Mouse (Mus musculus) CD4-positive, CD25-positive, alpha-beta regulatory T cell (primary cell): ENCODE measurements around the gene Gm47959. TPM values are rescaled to one million over a fixed set of nuclear protein-coding genes. Genes with fewer than 3 reads are reported as not detected.

ENCODE experiments used
- polyA plus RNA-seq: library from polyadenylated mRNA; unstranded; fragments of 100-300 nt; shearing (Covaris generic); gene quantifications from one replicate; pipeline ENCODE4 v1.2.1, GENCODE M21; 2017

Gene Gm47959
- polyA plus RNA-seq: not detected

GRCm38 (mm10) chr1:83000306-83000705 lies at the start of gene Gm47959:
Gene Gm47959, plus strand, starts transcription at chr1:83000548.

GRCm38 (mm10) chr1:82955913-82956312 lies 44.4 kb upstream of the Gm47959 start, which contains the start of gene Gm7544:
Gene Gm7544, minus strand, starts transcription at chr1:82956013.

DNA sequence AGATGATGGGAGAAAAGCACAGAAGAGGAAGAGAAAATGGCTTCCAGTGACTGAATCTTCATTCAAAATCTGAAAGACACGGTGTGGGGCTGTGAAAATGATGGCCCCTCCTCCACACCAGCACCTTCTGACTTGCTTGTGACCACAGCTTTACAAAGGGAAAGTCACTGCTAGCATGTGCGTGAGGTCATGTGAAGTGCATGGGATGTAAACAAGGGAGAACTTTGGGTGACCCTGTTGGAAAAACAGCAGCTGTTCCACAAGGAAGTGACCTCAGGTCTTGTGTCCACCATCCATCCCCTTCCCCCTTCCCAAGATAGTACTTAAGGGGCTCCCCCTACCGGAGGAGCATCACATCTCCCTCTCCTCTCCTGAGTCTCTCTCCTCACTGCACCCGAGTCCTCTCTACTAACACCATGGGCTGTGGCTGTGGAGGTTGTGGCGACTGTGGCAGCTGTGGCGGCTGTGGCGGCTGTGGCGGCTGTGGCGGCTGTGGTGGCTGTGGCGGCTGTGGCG lies 40.4 kb upstream of the Gm47959 start, which contains the start of gene Gm47955:
Gene Gm47955, plus strand, starts transcription at position 417 of the 516 bp plus-strand sequence.

DNA sequence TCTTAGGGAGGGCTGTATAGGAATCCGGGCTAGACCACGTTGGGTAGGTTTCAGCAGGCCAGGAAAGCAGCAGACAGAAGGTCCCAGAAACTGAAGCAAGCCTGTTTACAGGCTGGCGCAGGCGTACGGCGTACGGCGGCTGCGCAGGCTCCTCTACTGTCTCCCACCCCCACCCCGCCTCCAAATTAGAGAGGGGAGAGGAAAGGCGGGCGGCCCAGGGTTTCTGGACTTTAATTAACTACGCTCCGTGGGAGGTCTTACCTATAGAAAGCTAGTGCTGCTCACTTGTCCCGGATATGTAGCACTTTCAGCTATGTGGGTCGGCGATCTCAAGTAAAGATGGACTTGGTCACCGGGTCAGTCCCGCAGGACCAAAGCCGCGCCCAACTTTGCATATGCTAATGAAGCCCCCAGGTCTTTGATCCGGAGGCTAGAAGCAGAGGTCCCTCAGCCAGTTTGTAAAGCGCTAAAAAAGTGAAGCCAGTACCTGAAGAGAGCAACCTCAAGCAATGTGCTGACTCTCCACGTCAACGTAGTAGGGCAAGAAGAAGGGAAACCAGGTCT lies 37.8 kb downstream of the Gm47959 start, which contains the start of gene Slc19a3:
Gene Slc19a3, minus strand, starts transcription at position 340 of the 564 bp plus-strand sequence.

DNA sequence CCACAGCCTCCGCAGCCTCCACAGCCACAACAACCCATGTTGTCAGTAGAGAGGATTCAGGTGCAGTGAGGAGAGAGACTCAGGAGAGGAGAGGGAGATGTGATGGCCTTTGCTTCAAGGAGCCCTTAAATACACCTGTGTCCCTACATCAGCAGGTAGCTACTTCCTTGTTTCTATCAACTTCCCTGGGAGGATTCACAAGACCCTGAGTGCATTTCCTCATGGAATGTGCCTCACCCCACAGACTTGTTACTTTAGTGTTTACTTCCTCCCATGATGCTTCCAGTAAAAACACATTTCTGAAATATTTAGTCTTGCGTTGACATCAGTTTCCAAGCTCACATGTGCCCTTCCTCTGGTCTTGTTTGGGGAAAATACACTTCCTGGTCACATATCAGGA lies 42.0 kb downstream of the Gm47959 start, which contains the start of gene Krtap28-10:
Gene Krtap28-10, minus strand, starts transcription at position 101 of the 400 bp plus-strand sequence.

DNA sequence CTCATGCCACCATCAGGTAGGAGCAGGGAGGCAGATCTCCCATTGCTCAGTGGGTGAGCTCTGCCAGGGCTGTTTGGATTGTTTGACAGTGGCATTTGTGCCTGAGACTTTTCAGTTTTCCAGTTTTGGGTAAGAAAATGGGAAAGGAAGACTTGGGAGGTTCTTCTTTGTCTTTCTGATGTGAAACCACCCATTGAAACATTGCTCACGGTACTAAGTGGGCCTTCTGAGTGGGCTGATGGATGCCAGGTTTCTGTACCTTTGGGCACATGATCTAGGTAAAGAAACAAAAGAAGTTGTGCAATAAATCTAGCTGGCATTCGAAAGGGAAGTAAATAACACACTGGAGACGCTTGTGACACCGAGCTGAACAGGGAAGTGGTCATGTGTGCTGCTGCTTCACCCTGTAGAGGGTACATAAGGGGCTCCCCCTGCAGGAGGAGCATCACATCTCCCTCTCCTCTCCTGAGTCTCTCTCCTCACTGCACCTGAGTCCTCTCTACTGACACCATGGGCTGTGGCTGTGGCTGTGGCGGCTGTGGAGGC lies 44.6 kb downstream of the Gm47959 start, which contains the start of gene Gm47969:
Gene Gm47969, plus strand, starts transcription at position 51 of the 546 bp plus-strand sequence.

Other genes starting within 250 kb of the Gm47959 start
- gene Tm4sf20, start 232.1 kb upstream of the Gm47959 start, polyA plus RNA-seq: 0.19 TPM
- gene Gm47791, start 229.3 kb upstream of the Gm47959 start, polyA plus RNA-seq: not detected
- 204 TPM for gene Agfg1, start 161.1 kb upstream of the Gm47959 start, polyA plus RNA-seq
- gene A030005L19Rik, start 87.2 kb upstream of the Gm47959 start, polyA plus RNA-seq: 0.23 TPM
- not detected for gene A030014E15Rik, start 75.6 kb upstream of the Gm47959 start, polyA plus RNA-seq
- not detected for gene Gm6217, start 69.1 kb upstream of the Gm47959 start, polyA plus RNA-seq
- not detected for gene A030003K21Rik, start 57.2 kb upstream of the Gm47959 start, polyA plus RNA-seq
- gene Gm7544, start 44.5 kb upstream of the Gm47959 start, polyA plus RNA-seq: 0.22 TPM
- not detected for gene Gm47955, start 40.3 kb upstream of the Gm47959 start, polyA plus RNA-seq
- gene Slc19a3, start 37.9 kb downstream of the Gm47959 start, polyA plus RNA-seq: not detected
- not detected for gene Krtap28-10, start 41.9 kb downstream of the Gm47959 start, polyA plus RNA-seq
- gene Gm47969, start 44.4 kb downstream of the Gm47959 start, polyA plus RNA-seq: not detected
- not detected for gene A030005K14Rik, start 58.8 kb downstream of the Gm47959 start, polyA plus RNA-seq
- gene Krtap28-13, start 60.4 kb downstream of the Gm47959 start, polyA plus RNA-seq: not detected
- gene Ccl20, start 116.2 kb downstream of the Gm47959 start, polyA plus RNA-seq: 2.3 TPM
- 0.13 TPM for gene Daw1, start 159.2 kb downstream of the Gm47959 start, polyA plus RNA-seq